Mouse (Mus musculus) urinary bladder, postnatal 25 days (tissue): Measurements from ENCODE around the gene Kiz.

Source experiments
- DNase-seq: peaks from one replicate; pipeline ENCODE4 v3.0.0; 2022; ENCODE audit warnings: low spot score

Gene Kiz

GRCm38 (mm10) chr2:146855599-146856039, at the start of gene Kiz:
Gene Kiz (plus strand): TSS chr2:146855864.
- peak; percentile 91 for DNase-seq

GRCm38 (mm10) chr2:146809706-146810256, 45.9 kb upstream of the Kiz start:
- no peak for DNase-seq

GRCm38 (mm10) chr2:146810695-146811094, 45.0 kb upstream of the Kiz start:
- no peak for DNase-seq

GRCm38 (mm10) chr2:146814978-146815377, 40.7 kb upstream of the Kiz start:
- no peak for DNase-seq

GRCm38 (mm10) chr2:146819065-146819464, 36.6 kb upstream of the Kiz start:
- no peak for DNase-seq

GRCm38 (mm10) chr2:146823483-146823951, 32.1 kb upstream of the Kiz start:
- DNase-seq: no peak

GRCm38 (mm10) chr2:146824043-146824442, 31.6 kb upstream of the Kiz start:
- no peak for DNase-seq

GRCm38 (mm10) chr2:146828006-146828405, 27.7 kb upstream of the Kiz start:
- no peak for DNase-seq

GRCm38 (mm10) chr2:146833222-146834063, 22.2 kb upstream of the Kiz start:
- no peak for DNase-seq

- DNase-seq: no peak
Measured at GRCm38 (mm10) chr2:146834064-146834313, 21.7 kb upstream of the Kiz start.

- DNase-seq: no peak
Measured at GRCm38 (mm10) chr2:146834314-146835201, 21.1 kb upstream of the Kiz start.

GRCm38 (mm10) chr2:146835241-146835990, 20.2 kb upstream of the Kiz start:
- DNase-seq: no peak

- no peak for DNase-seq
Measured at GRCm38 (mm10) chr2:146836246-146836645, 19.4 kb upstream of the Kiz start.

- no peak for DNase-seq
Measured at GRCm38 (mm10) chr2:146836871-146837550, 18.7 kb upstream of the Kiz start.

GRCm38 (mm10) chr2:146837653-146838052, 18.0 kb upstream of the Kiz start:
- DNase-seq: no peak

- DNase-seq: no peak
Measured at GRCm38 (mm10) chr2:146838596-146839302, 16.9 kb upstream of the Kiz start.

GRCm38 (mm10) chr2:146839303-146840030, 16.2 kb upstream of the Kiz start:
- no peak for DNase-seq

GRCm38 (mm10) chr2:146847863-146848262, 7.8 kb upstream of the Kiz start:
- no peak for DNase-seq

- peak; percentile 17 for DNase-seq
Measured at GRCm38 (mm10) chr2:146856120-146856519, 456 bp downstream of the Kiz start.

- DNase-seq: no peak
Measured at GRCm38 (mm10) chr2:146856853-146857252, 1.2 kb downstream of the Kiz start.
